Mouse (Mus musculus) spleen, adult 2 months (tissue): ENCODE data around the gene Msl3l2. TPM values are rescaled to one million over a fixed set of nuclear protein-coding genes. Genes with fewer than 3 reads are reported as not detected.

Source experiments
- DNase-seq, 2 experiments: peaks; one replicate each; pipeline versions ENCODE4 v3.0.0 to v3.0.0-alpha.2; 2012 to 2021; ENCODE audit warnings: low spot score in 2 of 2, low read depth in 1 of 2
- H3K27ac ChIP-seq: fragments of 200-500 bp; 2 replicates; pipeline ENCODE4 v1.5.1; 2012; ENCODE audit warnings: low read length, inconsistent platforms; ENCODE audit not compliant: insufficient read depth
- H3K27me3 ChIP-seq: fragments of 200-500 bp; 2 replicates; pipeline ENCODE4 v1.6.1; 2012; ENCODE audit warnings: mild to moderate bottlenecking, moderate library complexity, low read length, inconsistent platforms; ENCODE audit not compliant: control insufficient read depth, insufficient read depth
- H3K36me3 ChIP-seq: fragments of 200-500 bp; 2 replicates; pipeline ENCODE4 v1.6.1; 2012; ENCODE audit warnings: mild to moderate bottlenecking, low read length, inconsistent platforms; ENCODE audit not compliant: control insufficient read depth, insufficient read depth
- H3K4me1 ChIP-seq: fragments of 200-500 bp; 2 replicates; pipeline ENCODE4 v1.6.1; 2011; ENCODE audit warnings: inconsistent platforms; ENCODE audit not compliant: control insufficient read depth, insufficient read depth, insufficient read length
- H3K4me3 ChIP-seq: fragments of 200-500 bp; 2 replicates; pipeline ENCODE4 v1.5.1; 2011; ENCODE audit warnings: mild to moderate bottlenecking, inconsistent platforms; ENCODE audit not compliant: insufficient read depth, insufficient read length; ENCODE audit errors: extremely low read depth
- CTCF ChIP-seq: fragments of 200-500 bp; IDR thresholded peaks from 2 replicates; pipeline ENCODE4 v1.5.1; 2011; ENCODE audit warnings: mild to moderate bottlenecking, inconsistent platforms; ENCODE audit not compliant: insufficient read depth, insufficient read length, insufficient replicate concordance; ENCODE audit errors: extremely low read depth
- POLR2A ChIP-seq: fragments of 200-500 bp; IDR thresholded peaks from 2 replicates; pipeline ENCODE4 v1.6.1; 2011; ENCODE audit warnings: low read depth, low read length, inconsistent platforms
- WGBS: fragments of 180-500 bp; shearing (Covaris S2); methylation state at CpG from one replicate; pipeline ENCODE4 v1.1.7; 2018; 5-methylcytosine and 5-hydroxymethylcytosine counted together
- polyA plus RNA-seq: library from polyadenylated mRNA; depleted of rRNA; stranded (reverse); fragments of >200 nt; gene quantifications from 2 replicates; pipeline ENCODE4 v1.2.3, GENCODE M21; 2012; rRNA removed

The Msl3l2 gene
- 2.6 and 4.4 TPM in 2 replicates for polyA plus RNA-seq

DNA sequence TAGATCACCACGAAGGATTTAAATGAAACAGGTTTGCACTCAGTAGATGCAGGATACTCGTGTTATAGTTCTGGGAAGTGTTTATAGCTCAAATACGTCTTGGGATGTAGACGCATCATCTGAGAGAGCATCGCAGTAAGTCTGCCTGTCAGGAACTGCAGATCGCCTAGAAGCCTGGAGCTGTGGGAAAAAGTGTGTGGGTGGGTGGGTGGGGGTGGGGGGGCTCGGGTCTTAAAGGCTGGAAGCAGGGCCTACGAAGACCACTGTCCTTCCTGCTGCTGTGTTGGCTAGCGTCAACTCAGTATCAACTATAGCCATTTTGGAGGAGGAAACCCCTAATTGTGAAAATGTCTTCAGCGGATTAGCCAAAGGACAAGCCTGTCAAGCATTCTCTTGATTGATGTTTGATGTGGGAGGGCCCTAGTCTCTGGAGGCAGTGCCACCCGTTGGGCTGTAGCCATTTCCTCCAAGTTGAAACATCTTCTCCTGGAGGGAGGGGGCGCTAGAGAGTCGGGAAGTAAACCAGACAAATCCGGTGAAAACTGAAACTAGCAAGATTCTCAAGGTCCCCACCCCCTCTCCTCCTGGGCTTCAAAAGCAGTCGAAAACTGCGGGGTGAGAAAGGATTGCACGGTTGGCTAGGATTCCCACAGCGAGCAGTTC lies at the start of gene Msl3l2:
Gene Msl3l2, plus strand, starts transcription at position 585 of the 663 bp plus-strand sequence.
- Histone ChIP-seq H3K27me3 (no peaks in the 10 kb centered on the region), H3K27ac (no peak within 1 kb of the TSS), H3K36me3 (no peaks in the 10 kb centered on the region), H3K4me3 (peak within 1 kb of the TSS; percentile 62), H3K4me1 (no peaks in the 10 kb centered on the region)
- peak; percentile 66 to 81 for DNase-seq
- WGBS: 35% methylated on average over 18 of the region's 18 CpGs
- TF ChIP-seq CTCF (peak; percentile 41; the same call in 1 of the 2 replicates), POLR2A (no peak)

DNA sequence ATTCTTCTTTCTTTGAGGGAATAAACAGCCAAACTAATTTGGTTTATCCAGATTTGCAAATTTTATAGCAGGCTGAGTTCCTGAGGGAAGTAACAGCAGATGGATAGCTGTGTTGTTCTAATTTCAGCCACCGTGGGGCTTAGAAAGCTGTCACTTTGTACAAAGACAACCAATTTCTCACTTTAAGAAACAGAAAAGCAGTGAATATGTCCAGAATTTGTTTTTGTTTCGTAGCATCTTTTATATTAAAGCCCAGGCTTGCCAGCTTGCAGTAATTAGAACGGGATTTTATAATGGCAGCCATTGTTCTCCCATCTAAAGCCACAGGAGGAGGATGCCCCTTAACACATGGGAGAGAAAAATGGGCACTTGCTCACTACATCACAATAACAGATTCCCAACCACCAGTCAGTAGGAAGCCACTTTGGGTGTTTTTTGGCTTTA lies 47.7 kb upstream of the Msl3l2 start:
- no peak for DNase-seq
- TF ChIP-seq POLR2A: no peak
- Histone ChIP-seq H3K4me1 (no peaks in the 10 kb centered on the region), H3K27ac (no peak overlapping the region), H3K4me3 (no peak overlapping the region), H3K27me3 (no peaks in the 10 kb centered on the region), H3K36me3 (no peaks in the 10 kb centered on the region)
- 79% methylated on average over 3 of the region's 3 CpGs for WGBS

- no peaks in the 10 kb centered on the region for H3K36me3 ChIP-seq
- 87% methylated on average over 2 of the region's 2 CpGs for WGBS
- no peaks in the 10 kb centered on the region for H3K27me3 ChIP-seq
- TF ChIP-seq POLR2A (no peak), CTCF (no peak)
- H3K4me1 ChIP-seq: no peaks in the 10 kb centered on the region
- H3K4me3 ChIP-seq: no peak overlapping the region
- H3K27ac ChIP-seq: no peak overlapping the region
- DNase-seq: no peak
Measured at GRCm38 (mm10) chr10:56061238-56061830, 45.4 kb upstream of the Msl3l2 start.

DNA sequence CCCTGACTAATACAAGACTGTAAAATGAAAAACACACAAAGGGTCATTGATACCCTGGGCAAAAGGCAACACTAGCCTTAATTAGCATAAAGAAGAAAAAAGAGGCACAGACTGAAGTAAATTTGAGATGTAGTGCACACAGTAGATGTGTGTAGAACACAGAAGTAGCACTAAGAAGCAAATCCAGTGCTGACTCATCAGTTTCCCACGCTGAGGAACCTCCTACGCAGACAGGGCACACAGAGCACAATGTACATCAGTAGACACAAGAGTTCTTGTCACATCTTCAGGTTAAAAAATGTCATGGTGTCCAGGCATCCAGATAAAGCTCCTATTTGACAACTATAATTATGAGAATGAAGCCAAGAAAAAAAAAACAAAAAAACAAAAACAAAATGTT lies 44.0 kb upstream of the Msl3l2 start:
- H3K27me3 ChIP-seq: no peaks in the 10 kb centered on the region
- H3K4me1 ChIP-seq: no peaks in the 10 kb centered on the region
- WGBS: 88% methylated on average over 2 of the region's 2 CpGs
- no peaks in the 10 kb centered on the region for H3K36me3 ChIP-seq
- no peak overlapping the region for H3K27ac ChIP-seq
- no peak overlapping the region for H3K4me3 ChIP-seq
- TF ChIP-seq POLR2A: no peak
- TF ChIP-seq CTCF: no peak
- no peak for DNase-seq

- Histone ChIP-seq H3K4me1 (no peaks in the 10 kb centered on the region), H3K27me3 (no peaks in the 10 kb centered on the region), H3K4me3 (no peak overlapping the region), H3K36me3 (no peaks in the 10 kb centered on the region), H3K27ac (no peak overlapping the region)
- no peak for DNase-seq
- 91% methylated on average over 4 of the region's 4 CpGs for WGBS
- no peak for TF ChIP-seq CTCF
- no peak for TF ChIP-seq POLR2A
Measured at GRCm38 (mm10) chr10:56089714-56090113, 17.0 kb upstream of the Msl3l2 start.

DNA sequence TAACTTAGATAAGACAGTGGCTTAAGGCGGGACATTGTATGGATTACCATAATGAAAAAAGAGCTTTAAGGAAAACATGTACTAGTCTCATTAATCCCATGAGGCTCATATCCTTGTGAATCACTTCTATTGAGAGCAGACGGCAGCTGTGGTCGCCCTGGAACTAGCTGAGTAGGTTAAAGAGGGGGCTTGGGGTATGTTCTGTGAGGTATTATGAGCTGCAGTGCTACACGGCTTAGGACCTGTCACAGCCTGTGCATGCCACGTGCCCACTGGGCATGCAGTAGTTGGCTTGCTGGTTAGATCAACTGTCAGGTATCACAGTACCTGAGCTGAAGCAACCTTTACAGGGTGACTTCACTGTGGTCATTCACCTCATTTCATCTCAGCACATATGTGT lies 12.1 kb upstream of the Msl3l2 start:
- Histone ChIP-seq H3K4me1 (no peaks in the 10 kb centered on the region), H3K4me3 (no peak overlapping the region), H3K27me3 (no peaks in the 10 kb centered on the region), H3K36me3 (no peaks in the 10 kb centered on the region), H3K27ac (no peak overlapping the region)
- WGBS: 92% methylated on average over 5 of the region's 5 CpGs
- no peak for DNase-seq
- TF ChIP-seq CTCF: no peak
- no peak for TF ChIP-seq POLR2A

GRCm38 (mm10) chr10:56096757-56097156 lies 10.0 kb upstream of the Msl3l2 start:
- Histone ChIP-seq H3K27me3 (no peaks in the 10 kb centered on the region), H3K4me3 (no peak overlapping the region), H3K27ac (no peak overlapping the region), H3K4me1 (no peaks in the 10 kb centered on the region), H3K36me3 (no peaks in the 10 kb centered on the region)
- TF ChIP-seq CTCF (no peak), POLR2A (no peak)
- DNase-seq: no peak
